Mouse (Mus musculus): ENCODE results near the gene Ctdsp1. TPM values are rescaled to one million over a fixed set of nuclear protein-coding genes. Genes with fewer than 3 reads are reported as not detected.
A peak's percentile ranks its signal among the peaks of the same experiment; 100 is the strongest.

Gene Ctdsp1
- polyA plus RNA-seq, 2 experiments from 2014 or later: 29.9 to 31.9 TPM

GRCm38 (mm10) chr1:74397268-74397918 lies 6.1 kb downstream of the Ctdsp1 start:
- peak; percentile 74 for ATAC-seq

DNA sequence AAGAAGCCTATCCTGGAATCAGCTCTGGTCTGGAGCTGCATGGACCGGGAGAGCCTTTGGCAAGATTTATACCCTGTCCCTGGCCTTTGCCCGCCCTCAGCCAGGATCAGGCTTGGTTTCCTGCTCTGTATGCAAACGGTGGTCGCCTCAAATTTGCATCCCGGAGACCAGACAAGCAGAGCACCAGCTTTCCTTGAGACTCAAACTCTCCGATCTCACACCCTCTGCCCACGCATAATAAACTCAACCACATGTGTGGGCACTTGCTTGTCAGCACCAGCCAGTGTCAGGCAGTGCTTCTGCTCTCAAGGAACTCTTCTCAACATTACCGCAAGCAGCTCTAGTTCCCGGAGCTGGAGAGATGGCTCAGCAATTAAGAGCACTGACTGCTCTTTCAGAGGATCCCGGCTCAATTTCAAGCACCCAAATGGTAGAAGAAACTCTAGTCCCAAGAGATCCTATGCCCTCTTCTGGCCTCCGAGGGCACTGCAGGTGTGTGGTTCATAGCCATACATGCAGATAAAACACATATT lies 6.7 kb downstream of the Ctdsp1 start:
- ATAC-seq: peak; percentile 55

GRCm38 (mm10) chr1:74400531-74400930 lies 9.2 kb downstream of the Ctdsp1 start:
- no peak for ATAC-seq

DNA sequence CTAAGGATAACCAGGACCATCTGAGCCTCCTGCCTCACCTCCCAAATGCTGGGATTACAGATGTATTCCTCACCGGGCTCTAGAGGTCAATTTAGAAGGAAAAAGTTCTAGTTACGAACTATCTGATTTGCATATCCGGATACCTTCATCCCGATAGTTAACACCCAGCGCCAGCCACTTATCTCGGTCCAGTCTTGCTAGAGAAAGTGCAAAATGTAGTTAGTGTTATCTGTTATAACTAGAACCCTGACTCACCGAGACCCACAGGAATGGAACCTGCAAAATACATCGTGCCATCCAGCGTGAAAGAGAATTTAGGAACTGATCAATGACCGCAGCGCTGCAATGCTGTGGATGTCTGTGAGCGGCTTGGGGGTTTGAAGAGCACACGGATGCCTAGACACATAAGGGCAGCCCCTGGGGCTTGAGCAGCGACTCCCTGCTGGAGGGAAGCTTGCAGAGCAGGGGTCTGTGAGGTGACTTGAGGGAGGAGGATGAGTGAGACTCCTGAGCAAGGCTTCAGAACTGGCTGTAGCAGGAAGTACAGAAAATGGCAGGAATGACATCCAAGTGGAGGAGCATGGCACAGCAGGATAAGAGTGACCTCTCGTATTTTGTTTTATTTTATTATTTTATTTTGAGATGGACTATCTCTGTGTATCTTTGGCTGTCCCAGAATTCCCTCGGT lies 9.8 kb downstream of the Ctdsp1 start:
- ATAC-seq: no peak

GRCm38 (mm10) chr1:74404206-74404605 lies 12.9 kb downstream of the Ctdsp1 start:
- ATAC-seq: no peak

- ATAC-seq: no peak
Observed at GRCm38 (mm10) chr1:74408589-74409504, 17.5 kb downstream of the Ctdsp1 start, which contains the start of gene Vil1. Gene Vil1, plus strand, starts transcription at chr1:74409376.

DNA sequence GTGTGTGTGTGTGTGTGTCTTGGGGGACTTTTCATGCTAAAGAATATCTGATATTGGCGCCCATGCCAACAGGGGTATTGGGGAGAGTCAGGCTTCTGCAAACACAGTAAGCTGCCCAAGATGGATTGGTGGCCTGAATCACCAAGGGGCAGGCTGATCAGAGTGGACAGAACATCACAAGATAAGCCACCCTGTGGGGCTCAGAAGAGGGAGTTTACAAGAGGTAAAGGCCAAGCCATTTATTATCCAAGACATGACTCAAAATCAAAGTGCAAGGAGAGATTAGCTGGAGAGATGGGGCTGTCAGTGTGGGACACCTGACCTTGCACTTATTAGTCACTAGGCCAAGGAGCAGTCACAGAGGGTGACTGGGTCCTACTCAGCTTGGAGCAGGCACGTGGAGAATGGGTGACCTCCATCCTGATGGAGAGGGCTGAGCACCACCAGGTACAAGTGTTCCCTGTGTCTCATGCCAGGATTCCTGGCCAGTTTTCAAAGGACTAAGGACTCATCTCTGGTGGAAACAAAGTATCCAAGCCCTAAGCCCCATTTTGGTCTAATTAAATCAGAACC lies 20.5 kb downstream of the Ctdsp1 start:
- no peak for ATAC-seq

GRCm38 (mm10) chr1:74412711-74413110 lies 21.4 kb downstream of the Ctdsp1 start:
- ATAC-seq: no peak

GRCm38 (mm10) chr1:74415143-74415542 lies 23.8 kb downstream of the Ctdsp1 start:
- ATAC-seq: no peak

DNA sequence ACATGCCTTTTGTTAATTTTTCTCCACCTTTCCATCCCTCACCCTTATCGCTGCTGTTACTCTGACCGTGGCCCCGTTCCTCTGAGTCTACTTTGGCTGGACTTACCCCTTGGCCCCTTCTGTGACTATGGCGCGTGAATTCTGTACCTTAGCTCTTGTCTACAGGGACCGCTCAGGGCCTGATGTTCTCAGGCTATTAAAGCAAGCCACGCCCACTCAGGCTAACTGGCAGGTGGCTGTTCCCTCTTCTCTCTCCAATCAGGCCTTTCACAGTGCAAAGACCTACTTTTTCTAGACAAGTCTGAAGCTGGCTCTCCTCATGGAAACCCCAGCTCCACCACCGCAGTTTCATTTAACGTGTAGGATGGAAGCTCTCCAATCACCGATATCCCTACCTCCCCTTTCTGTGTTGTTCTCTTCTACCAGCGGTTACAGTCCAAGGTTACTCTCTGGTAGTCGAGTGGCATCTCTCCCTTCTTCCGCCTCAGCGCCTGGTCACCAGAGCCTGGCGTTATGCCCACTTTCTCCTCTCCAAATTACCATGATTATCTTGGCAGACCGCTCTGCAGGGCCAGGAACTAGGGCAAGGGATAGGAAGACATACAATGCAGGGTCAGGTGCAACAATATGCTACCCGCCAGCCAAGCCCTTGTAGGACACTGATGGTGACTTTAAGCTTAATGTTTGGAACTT lies 27.6 kb downstream of the Ctdsp1 start:
- no peak for ATAC-seq

DNA sequence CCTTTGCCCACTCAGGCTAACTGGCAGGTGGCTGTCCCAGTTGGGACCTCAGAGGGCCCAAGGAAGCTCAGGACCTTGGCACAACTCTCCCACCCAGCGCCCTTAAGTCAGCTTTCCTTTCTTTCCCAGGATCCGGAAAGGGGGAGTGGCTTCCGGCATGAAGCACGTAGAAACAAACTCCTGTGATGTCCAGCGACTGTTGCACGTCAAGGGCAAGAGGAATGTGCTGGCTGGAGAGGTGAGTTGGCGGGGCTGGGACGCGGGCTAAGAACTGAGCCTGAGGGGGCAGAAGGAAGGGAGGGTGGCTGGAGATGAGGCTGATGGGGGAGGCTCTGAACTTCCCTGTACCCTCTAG lies 28.1 kb downstream of the Ctdsp1 start:
- no peak for ATAC-seq

DNA sequence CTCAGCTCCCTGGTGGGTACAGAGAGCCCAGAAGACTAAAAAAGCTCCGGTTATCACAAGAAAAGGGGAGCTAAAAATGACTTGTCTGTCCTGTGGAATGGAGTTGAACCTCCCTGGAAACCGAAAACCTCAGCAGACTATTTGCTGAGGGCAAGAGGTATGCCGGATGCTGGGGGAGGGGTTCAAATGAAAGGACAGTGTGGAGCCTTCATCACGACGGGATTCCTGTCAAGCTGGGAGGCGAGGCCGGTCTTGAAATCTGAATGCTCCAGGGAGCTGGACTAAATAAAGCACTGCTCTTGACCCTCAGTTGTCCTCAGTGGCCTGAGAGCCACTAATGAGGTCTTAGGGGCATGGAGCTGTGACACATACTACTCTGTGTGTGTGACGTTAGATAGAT lies 31.8 kb downstream of the Ctdsp1 start:
- ATAC-seq: no peak

- no peak for ATAC-seq
Observed at GRCm38 (mm10) chr1:74425845-74426244, 34.5 kb downstream of the Ctdsp1 start.

GRCm38 (mm10) chr1:74433220-74433619 lies 41.9 kb downstream of the Ctdsp1 start:
- ATAC-seq: no peak

- ATAC-seq: no peak
Observed at GRCm38 (mm10) chr1:74434596-74434995, 43.3 kb downstream of the Ctdsp1 start.

GRCm38 (mm10) chr1:74435563-74435962 lies 44.3 kb downstream of the Ctdsp1 start:
- ATAC-seq: no peak

- ATAC-seq: peak; percentile 61
Observed at GRCm38 (mm10) chr1:74437702-74438427, 46.6 kb downstream of the Ctdsp1 start.

DNA sequence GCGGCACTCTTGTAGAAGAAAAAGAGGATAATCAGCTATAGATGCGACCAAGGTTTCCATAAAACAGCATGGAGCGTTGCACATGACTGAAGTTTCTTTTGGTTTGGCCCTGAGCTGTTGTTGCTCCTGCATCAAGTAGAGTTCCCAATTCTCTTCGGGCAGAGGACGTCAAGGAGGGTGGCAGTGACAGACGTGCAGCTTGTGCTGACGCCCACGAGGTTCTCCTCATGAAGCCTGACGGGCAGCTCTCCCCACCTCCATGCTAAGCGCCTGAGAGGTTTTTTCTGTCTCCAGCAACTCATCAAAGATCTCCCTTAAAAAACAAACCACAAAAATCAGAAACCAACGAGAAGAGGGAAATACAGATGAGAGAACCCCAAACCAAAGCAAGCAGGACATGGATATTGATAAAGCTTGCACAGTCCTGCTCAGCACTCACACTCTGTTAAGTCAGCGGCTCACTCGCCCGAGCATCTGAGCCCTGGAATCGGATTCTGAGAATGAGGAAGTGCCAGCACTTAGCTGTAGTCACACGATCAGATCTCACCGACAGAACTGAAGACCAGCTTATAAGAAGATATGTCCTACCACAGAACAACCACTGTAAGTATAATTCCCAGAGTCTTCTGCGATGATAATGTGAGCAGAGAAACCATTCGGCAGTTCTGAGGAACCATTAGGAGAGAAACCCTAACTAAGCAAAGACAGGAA lies 48.0 kb downstream of the Ctdsp1 start:
- no peak for ATAC-seq

GRCm38 (mm10) chr1:74444538-74444937 lies 53.2 kb downstream of the Ctdsp1 start:
- no peak for ATAC-seq
